ENCODE assay signal across 12 mouse cellular contexts in genomic region chr19:3261764-3262525, GRCm38 (mm10). TPM values are rescaled to one million over a fixed set of nuclear protein-coding genes. Genes with fewer than 3 reads are reported as not detected.
DNase-seq lines count a peak whose midpoint lies in the region; ATAC-seq and TF ChIP-seq lines count a peak whose summit lies in the region.
"Had no signal": no experiment of that assay in that cellular context is flagged by ENCODE, and none has a peak within 500 bp of the region (broad histone marks: within the 10 kb centered on the region; RNA-seq: fewer than 3 reads in every experiment).

No protein-coding gene starts in this region.

- no peak overlapping the region for H3K9ac ChIP-seq in kidney, embryonic 16.5 days (replicated peaks; ENCODE audit: low read length)
- H3K9ac ChIP-seq in kidney, embryonic 14.5 days (ENCODE audit: low read depth, low read length): no peak overlapping the region
- no peak overlapping the region for H3K9ac ChIP-seq in liver, embryonic 14.5 days (replicated peaks)
- H3K9ac ChIP-seq in liver, embryonic 12.5 days: no peak overlapping the region
- H3K9ac ChIP-seq: lung, embryonic 14.5 days; midbrain, embryonic 12.5 days had no signal

- TF ChIP-seq CTCF in liver, embryonic 14.5 days (IDR thresholded peaks at IDR 0.05; ENCODE audit: low read depth): peak; percentile 14; the same call in 1 of the 2 replicates

- TF ChIP-seq EP300 in liver, embryonic 14.5 days (IDR thresholded peaks at IDR 0.05; ENCODE audit: low read depth): no peak

- no peaks in the 10 kb centered on the region for H3K4me1 ChIP-seq in kidney, embryonic 16.5 days (ENCODE audit: insufficient read depth, low read length)
- H3K4me1 ChIP-seq in kidney, embryonic 14.5 days (ENCODE audit: control insufficient read depth, insufficient read depth, low read length): no peaks in the 10 kb centered on the region
- no peaks in the 10 kb centered on the region for H3K4me1 ChIP-seq in liver, embryonic 14.5 days (replicated peaks; ENCODE audit: control insufficient read depth in 2 of 2, insufficient read depth in 2 of 2, low read length in 1 of 2)
- H3K4me1 ChIP-seq in liver, embryonic 12.5 days: no peaks in the 10 kb centered on the region
- H3K4me1 ChIP-seq in embryonic facial prominence, embryonic 10.5 days: no peaks in the 10 kb centered on the region
- H3K4me1 ChIP-seq: midbrain, embryonic 12.5 days had no signal

- H3K27me3 ChIP-seq in kidney, embryonic 16.5 days (ENCODE audit: insufficient read depth, low read length): no peaks in the 10 kb centered on the region
- H3K27me3 ChIP-seq in kidney, embryonic 14.5 days (ENCODE audit: control insufficient read depth, insufficient read depth, low read length): no peaks in the 10 kb centered on the region
- no peaks in the 10 kb centered on the region for H3K27me3 ChIP-seq in liver, embryonic 14.5 days (ENCODE audit: control insufficient read depth, insufficient read depth, low read length)
- H3K27me3 ChIP-seq in liver, embryonic 12.5 days (replicated peaks): no peaks in the 10 kb centered on the region
- H3K27me3 ChIP-seq in embryonic facial prominence, embryonic 10.5 days (replicated peaks; ENCODE audit: low read depth, poor library complexity, severe bottlenecking): no peaks in the 10 kb centered on the region
- H3K27me3 ChIP-seq: midbrain, embryonic 12.5 days had no signal

- WGBS in kidney, embryonic 16.5 days: 74% methylated on average over 12 of the region's 12 CpGs
- 82% methylated on average over 12 of the region's 12 CpGs for WGBS in kidney, embryonic 14.5 days
- 73% methylated on average over 12 of the region's 12 CpGs for WGBS in liver, embryonic 14.5 days (ENCODE audit: insufficient replicate concordance)
- WGBS in liver, embryonic 12.5 days (ENCODE audit: insufficient replicate concordance): 76% methylated on average over 12 of the region's 12 CpGs
- WGBS in embryonic facial prominence, embryonic 10.5 days: 82% methylated on average over 12 of the region's 12 CpGs

- no peak overlapping the region for H3K27ac ChIP-seq in kidney, embryonic 16.5 days (ENCODE audit: low read length)
- H3K27ac ChIP-seq in kidney, embryonic 14.5 days (ENCODE audit: low read depth, low read length): no peak overlapping the region
- no peak overlapping the region for H3K27ac ChIP-seq in liver, embryonic 14.5 days
- no peak overlapping the region for H3K27ac ChIP-seq in liver, embryonic 12.5 days
- no peak overlapping the region for H3K27ac ChIP-seq in embryonic facial prominence, embryonic 10.5 days (replicated peaks)
- H3K27ac ChIP-seq: midbrain, embryonic 12.5 days had no signal

- peak; percentile 35 to 55 for DNase-seq in cerebellum, postnatal 14 days
- no peak for DNase-seq in liver, embryonic 14.5 days (ENCODE audit: low read depth in 3 of 3, low spot score in 3 of 3)
- DNase-seq in embryonic facial prominence, embryonic 10.5 days (ENCODE audit: low spot score): peak; percentile 6
- DNase-seq: adrenal gland, postnatal 36 days; lung, embryonic 14.5 days had no signal

- H3K36me3 ChIP-seq in kidney, embryonic 16.5 days (ENCODE audit: insufficient read depth, low read length): peaks cover 58% of the 10 kb centered on the region
- peaks cover 57% of the 10 kb centered on the region for H3K36me3 ChIP-seq in kidney, embryonic 14.5 days (ENCODE audit: control insufficient read depth, insufficient read depth, low read length)
- H3K36me3 ChIP-seq in liver, embryonic 14.5 days (replicated peaks; ENCODE audit: control insufficient read depth, insufficient read depth, low read depth): peaks cover 8% of the 10 kb centered on the region
- peaks cover 71% of the 10 kb centered on the region for H3K36me3 ChIP-seq in liver, embryonic 12.5 days
- peaks cover 74% of the 10 kb centered on the region for H3K36me3 ChIP-seq in embryonic facial prominence, embryonic 10.5 days (replicated peaks)

- ATAC-seq in cerebellum, adult (ENCODE audit: insufficient number of reproducible peaks, low FRiP score, low TSS enrichment): no peak
- peak; percentile 47 for ATAC-seq in kidney, embryonic 16.5 days (ENCODE audit: low FRiP score, low TSS enrichment)
- no peak for ATAC-seq in kidney, embryonic 14.5 days (ENCODE audit: low FRiP score, low TSS enrichment)
- no peak for ATAC-seq in liver, embryonic 14.5 days (ENCODE audit: insufficient read depth)
- no peak for ATAC-seq in liver, embryonic 12.5 days
- no peak for ATAC-seq in granulocyte monocyte progenitor cell, adult 5-6 weeks (replicated peaks; ENCODE audit: poor library complexity, severe bottlenecking)

- H3K4me2 ChIP-seq in kidney, embryonic 16.5 days (replicated peaks; ENCODE audit: low read depth, low read length): no peak overlapping the region
- no peak overlapping the region for H3K4me2 ChIP-seq in kidney, embryonic 14.5 days (replicated peaks; ENCODE audit: low read depth, low read length)
- H3K4me2 ChIP-seq in liver, embryonic 14.5 days (ENCODE audit: low read depth): no peak overlapping the region
- no peak overlapping the region for H3K4me2 ChIP-seq in liver, embryonic 12.5 days
- H3K4me2 ChIP-seq: lung, embryonic 14.5 days; midbrain, embryonic 12.5 days had no signal

- H3K9me3 ChIP-seq in kidney, embryonic 16.5 days (ENCODE audit: low read length): no peaks in the 10 kb centered on the region
- no peaks in the 10 kb centered on the region for H3K9me3 ChIP-seq in kidney, embryonic 14.5 days (ENCODE audit: control insufficient read depth, low read length)
- no peaks in the 10 kb centered on the region for H3K9me3 ChIP-seq in liver, embryonic 14.5 days (ENCODE audit: control insufficient read depth, low read length)
- no peaks in the 10 kb centered on the region for H3K9me3 ChIP-seq in liver, embryonic 12.5 days (replicated peaks)
- H3K9me3 ChIP-seq in embryonic facial prominence, embryonic 10.5 days: no peaks in the 10 kb centered on the region
- H3K9me3 ChIP-seq: G1E; midbrain, embryonic 12.5 days had no signal

- H3K4me3 ChIP-seq in kidney, embryonic 16.5 days (ENCODE audit: low read length): no peak overlapping the region
- no peak overlapping the region for H3K4me3 ChIP-seq in kidney, embryonic 14.5 days (ENCODE audit: low read length)
- H3K4me3 ChIP-seq in liver, embryonic 14.5 days (ENCODE audit: insufficient read depth in 1 of 2, low read depth in 2 of 2, low read length in 2 of 2): no peak overlapping the region
- no peak overlapping the region for H3K4me3 ChIP-seq in liver, embryonic 12.5 days
- H3K4me3 ChIP-seq in embryonic facial prominence, embryonic 10.5 days: no peak overlapping the region
- H3K4me3 ChIP-seq: midbrain, embryonic 12.5 days had no signal

RNA-seq across cellular contexts. Expression of gene Mrpl21, which starts 20.8 kb away (rescaled TPM):
- polyA plus RNA-seq in kidney, embryonic 16.5 days (2015; fragmentation: Nextera tagmentation; extraction: Ambion mirVana): 117 and 125 TPM in 2 replicates
- 153 and 174 TPM in 2 replicates for polyA plus RNA-seq in kidney, embryonic 14.5 days (2014; fragmentation: Nextera tagmentation; extraction: Ambion mirVana)
- 21.5 and 36.2 TPM in 2 replicates for polyA plus RNA-seq in liver, embryonic 14.5 days (2012; rRNA removed)
- 67.9 and 73.2 TPM in 2 replicates for polyA plus RNA-seq in liver, embryonic 14.5 days (2014; fragmentation: Nextera tagmentation; extraction: Ambion mirVana)
- 95.7 and 99.8 TPM in 2 replicates for polyA plus RNA-seq in liver, embryonic 12.5 days (2016; fragmentation: Nextera tagmentation; extraction: Ambion mirVana)
- polyA plus RNA-seq in embryonic facial prominence, embryonic 10.5 days (2016; fragmentation: Nextera tagmentation; extraction: Ambion mirVana): 143 and 148 TPM in 2 replicates
- total RNA-seq in granulocyte monocyte progenitor cell, adult 5-6 weeks (2014; fragmentation: Nextera tagmentation): 72.9 and 97.5 TPM in 2 replicates
- total RNA-seq in granulocyte monocyte progenitor cell, adult 5-6 weeks (2017): 91.3 and 123 TPM in 2 replicates

RNA-seq across cellular contexts. Expression of gene Ighmbp2, which starts 20.9 kb away (rescaled TPM):
- 11.2 and 11.6 TPM in 2 replicates for polyA plus RNA-seq in kidney, embryonic 16.5 days (2015; fragmentation: Nextera tagmentation; extraction: Ambion mirVana)
- polyA plus RNA-seq in kidney, embryonic 14.5 days (2014; fragmentation: Nextera tagmentation; extraction: Ambion mirVana): 5.4 and 8.8 TPM in 2 replicates
- polyA plus RNA-seq in liver, embryonic 14.5 days (2012; rRNA removed): 1.4 and 1.6 TPM in 2 replicates
- 2.0 and 2.3 TPM in 2 replicates for polyA plus RNA-seq in liver, embryonic 14.5 days (2014; fragmentation: Nextera tagmentation; extraction: Ambion mirVana)
- 5.1 and 5.7 TPM in 2 replicates for polyA plus RNA-seq in liver, embryonic 12.5 days (2016; fragmentation: Nextera tagmentation; extraction: Ambion mirVana)
- polyA plus RNA-seq in embryonic facial prominence, embryonic 10.5 days (2016; fragmentation: Nextera tagmentation; extraction: Ambion mirVana): 12.3 and 13.8 TPM in 2 replicates
- total RNA-seq in granulocyte monocyte progenitor cell, adult 5-6 weeks (2014; fragmentation: Nextera tagmentation): 2.9 and 6.4 TPM in 2 replicates
- total RNA-seq in granulocyte monocyte progenitor cell, adult 5-6 weeks (2017): 4.8 and 6.8 TPM in 2 replicates

Comparison
In these comparisons a context has a peak if more than half of its experiments do, and no peak if none do; other contexts are left out.
1. DNase-seq: peak in cerebellum, postnatal 14 days (2 of 2) and embryonic facial prominence, embryonic 10.5 days (single experiment); none in liver, embryonic 14.5 days (0 of 3).